Mouse (Mus musculus): ENCODE measurements around the gene Usp34.
"Not testable (repeated sequence)": the region's sequence is repeated elsewhere in the genome, so short reads cannot be mapped to it uniquely, and the experiment has no call there.

Usp34 gene

GRCm38 (mm10) chr11:23335160-23335559 is 28.5 kb downstream of the Usp34 start:
- intact Hi-C loops (cut with DNase I) = no loop called here

DNA sequence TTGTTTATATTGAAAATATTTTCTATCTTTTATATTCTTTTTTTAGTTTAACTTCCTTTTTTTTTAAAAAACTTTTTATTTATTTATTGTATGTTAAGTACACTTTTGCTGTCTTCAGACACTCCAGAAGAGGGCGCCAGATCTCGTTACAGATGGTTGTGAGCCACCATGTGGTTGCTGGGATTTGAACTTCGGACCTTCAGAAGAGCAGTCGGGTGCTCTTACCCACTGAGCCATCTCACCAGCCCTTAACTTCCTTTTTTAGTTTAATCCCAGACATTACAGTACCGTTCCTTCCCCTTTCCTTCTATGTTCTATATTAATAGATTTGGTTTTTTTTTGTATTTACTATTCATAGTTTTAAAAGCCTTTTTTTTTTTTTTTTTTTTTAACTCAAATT is 50.5 kb downstream of the Usp34 start:
- intact Hi-C loops (cut with DNase I) = not testable (repeated sequence)

- intact Hi-C loops (cut with DNase I) = loop anchor here (5.0 kb wide), 1 partner anchor 98 kb away; no protein-coding TSS in a partner anchor
Measured at GRCm38 (mm10) chr11:23359687-23360235, 53.1 kb downstream of the Usp34 start.

DNA sequence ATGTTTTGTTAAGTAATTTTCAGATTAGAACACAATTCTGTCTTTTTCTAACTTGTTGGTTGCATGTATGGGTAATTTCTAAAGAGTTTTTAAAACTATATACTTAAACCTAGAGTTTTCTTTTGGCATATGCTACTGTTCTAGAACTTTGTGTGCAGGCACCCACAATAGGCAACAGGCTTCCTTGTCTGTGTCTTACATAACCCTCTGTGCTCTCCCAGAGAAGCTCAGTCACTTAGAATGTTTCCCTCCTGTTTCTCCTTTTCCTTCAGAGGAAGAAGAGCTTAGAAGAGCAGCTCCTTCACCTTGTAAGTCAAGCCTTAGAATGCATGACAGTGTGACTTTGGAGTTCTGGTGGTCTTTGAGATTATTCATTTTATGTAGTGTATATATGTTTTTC is 55.6 kb downstream of the Usp34 start:
- intact Hi-C loops (cut with DNase I) = loop anchor here (5.0 kb wide), 1 partner anchor 95 kb away; no protein-coding TSS in a partner anchor

GRCm38 (mm10) chr11:23364348-23364747 is 57.7 kb downstream of the Usp34 start:
- intact Hi-C loops (cut with DNase I) = loop anchor here (5.0 kb wide), 1 partner anchor 93 kb away; no protein-coding TSS in a partner anchor

GRCm38 (mm10) chr11:23372032-23372431 is 65.3 kb downstream of the Usp34 start:
- intact Hi-C loops (cut with DNase I) = loop anchor here (10.0 kb wide), 1 partner anchor 53 kb away; no protein-coding TSS in a partner anchor

GRCm38 (mm10) chr11:23372490-23372889 is 65.8 kb downstream of the Usp34 start:
- intact Hi-C loops (cut with DNase I) = loop anchor here (10.0 kb wide), 1 partner anchor 52 kb away; no protein-coding TSS in a partner anchor

GRCm38 (mm10) chr11:23380055-23380454 is 73.4 kb downstream of the Usp34 start:
- intact Hi-C loops (cut with DNase I) = no loop called here

- intact Hi-C loops (cut with DNase I) = no loop called here
Measured at GRCm38 (mm10) chr11:23380595-23380994, 73.9 kb downstream of the Usp34 start.

DNA sequence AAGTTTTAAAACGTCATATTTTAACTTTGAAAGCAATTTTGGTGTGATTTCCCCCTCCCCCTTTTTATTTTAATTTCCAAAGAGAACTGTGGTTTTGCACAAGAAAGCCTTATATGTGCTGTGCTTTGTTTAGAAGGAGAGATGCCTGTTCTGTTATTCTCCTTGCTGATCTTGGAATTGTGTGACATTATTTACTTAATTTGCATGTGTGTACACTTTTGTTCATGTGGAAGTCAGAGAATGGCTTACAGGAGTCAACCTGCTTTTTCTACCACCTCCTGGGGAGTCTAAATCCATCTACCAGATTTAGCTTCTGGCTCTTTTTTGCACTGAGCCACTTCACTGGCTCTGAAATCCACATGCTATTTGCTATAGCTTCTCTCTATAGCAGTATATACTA is 76.1 kb downstream of the Usp34 start:
- intact Hi-C loops (cut with DNase I) = no loop called here

GRCm38 (mm10) chr11:23389649-23390048 is 83.0 kb downstream of the Usp34 start:
- intact Hi-C loops (cut with DNase I) = no loop called here

DNA sequence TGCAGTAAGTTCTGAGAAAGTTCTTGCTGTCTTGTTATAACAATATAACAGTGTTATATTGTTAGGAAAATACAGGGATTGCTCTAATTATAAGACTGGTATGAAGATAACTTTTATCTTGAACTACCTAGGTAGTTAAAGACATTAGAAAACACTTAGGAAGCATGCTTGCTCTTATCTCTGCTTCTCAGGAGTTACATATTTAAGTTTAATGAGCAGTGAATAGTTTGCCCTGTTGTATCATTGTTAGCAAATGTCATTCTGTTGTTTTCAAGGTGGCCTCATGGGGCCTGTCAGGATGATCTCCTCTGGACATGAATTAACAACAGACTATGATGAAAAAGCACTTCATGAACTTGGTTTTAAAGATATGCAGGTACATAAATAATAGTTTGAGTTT is 85.9 kb downstream of the Usp34 start:
- intact Hi-C loops (cut with DNase I) = no loop called here

DNA sequence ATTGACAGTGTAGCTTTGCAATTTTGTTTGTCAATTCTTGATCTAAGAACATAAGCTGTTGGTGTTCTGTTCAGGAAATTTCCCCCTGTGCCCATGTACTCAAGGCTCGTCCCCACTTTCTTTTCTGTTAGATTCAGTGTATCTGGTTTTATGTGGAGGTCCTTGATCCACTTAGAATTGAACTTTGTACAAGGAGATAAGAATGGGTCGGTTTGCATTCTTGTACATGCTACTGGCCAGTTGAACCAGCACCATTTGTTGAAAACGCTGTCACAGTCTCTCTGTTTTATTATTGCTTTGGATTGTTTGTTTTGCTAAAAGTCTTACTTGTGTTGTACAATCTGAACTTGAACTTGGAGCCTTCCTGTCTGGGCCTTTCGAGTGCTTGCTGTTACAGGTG is 89.9 kb downstream of the Usp34 start:
- intact Hi-C loops (cut with DNase I) = no loop called here

DNA sequence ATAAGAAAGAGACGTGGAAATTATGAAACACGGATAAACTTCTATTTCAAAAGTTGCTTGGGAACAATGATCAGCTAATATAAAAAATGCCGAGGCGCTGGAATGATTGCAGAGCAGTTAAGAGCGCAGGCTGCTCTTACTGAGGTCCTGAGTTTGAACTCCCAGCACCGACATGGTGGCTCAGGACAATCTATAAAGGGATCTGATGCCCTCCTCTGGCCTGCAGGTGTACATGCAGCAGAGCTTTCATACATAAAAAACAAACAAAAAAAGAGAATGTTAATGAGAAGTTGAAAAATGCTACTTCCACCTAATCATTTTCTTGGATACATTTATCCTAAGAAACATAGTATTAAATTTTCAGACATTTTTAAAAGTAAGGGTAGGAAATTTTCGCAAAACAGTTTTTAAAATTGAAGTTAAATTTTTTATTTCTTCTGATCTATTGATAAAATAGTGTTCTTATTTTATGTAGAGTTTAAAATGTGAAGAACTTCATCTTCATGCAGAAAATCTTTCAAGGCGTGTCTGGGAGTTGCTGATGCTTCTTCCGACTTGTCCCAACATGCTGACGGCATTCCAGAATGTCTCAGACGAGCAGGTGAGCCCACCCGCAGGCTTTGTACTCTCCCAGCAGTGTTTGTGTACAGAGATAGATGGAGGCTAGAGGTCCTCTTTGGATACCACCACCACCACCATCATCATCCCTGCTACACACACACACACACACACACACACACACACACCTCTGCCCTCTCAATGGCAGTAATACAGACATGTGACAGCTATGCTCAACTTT is 94.5 kb downstream of the Usp34 start:
- intact Hi-C loops (cut with DNase I) = no loop called here

GRCm38 (mm10) chr11:23428301-23428700 is 121.6 kb downstream of the Usp34 start:
- intact Hi-C loops (cut with DNase I) = loop anchor here (10.0 kb wide), 2 partner anchors 46 to 54 kb away; no protein-coding TSS in a partner anchor

DNA sequence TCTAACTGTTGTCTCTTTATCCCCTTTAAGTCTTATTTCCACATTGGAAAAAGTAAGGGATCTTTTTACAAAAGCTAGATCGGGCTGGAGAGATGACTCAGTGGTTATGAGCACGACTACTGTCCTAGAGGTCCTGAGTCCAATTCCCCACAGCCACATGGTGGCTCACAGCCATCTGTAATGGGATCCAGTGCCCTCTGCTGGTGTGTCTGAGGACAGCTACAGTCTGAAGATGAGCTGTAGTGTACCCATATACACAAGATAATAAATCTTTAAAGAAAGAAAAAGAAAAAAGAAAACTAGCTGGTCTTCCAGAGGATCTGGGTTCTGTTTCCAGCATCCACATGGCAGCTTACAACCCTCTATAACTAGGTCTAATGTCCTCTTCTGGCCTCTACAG is 123.3 kb downstream of the Usp34 start:
- intact Hi-C loops (cut with DNase I) = no loop called here

DNA sequence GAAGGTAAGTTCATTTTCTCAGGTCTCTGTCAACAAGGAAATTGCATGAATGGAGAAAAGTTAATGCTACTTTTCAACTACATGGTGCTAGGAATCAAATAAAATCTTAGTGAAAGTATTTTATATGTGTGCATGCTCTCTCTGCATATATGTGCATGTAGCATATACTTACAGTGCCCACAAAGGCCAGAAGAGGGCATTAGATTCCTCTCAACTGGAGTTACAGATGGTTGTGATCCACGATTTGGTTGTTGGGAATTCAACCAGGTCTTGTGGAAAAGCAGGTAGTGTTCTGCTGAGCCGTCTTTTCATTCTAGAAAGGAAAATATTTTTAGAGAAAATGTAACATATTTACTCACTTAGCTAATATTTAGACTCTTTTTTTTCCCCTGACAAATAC is 129.4 kb downstream of the Usp34 start:
- intact Hi-C loops (cut with DNase I) = no loop called here

DNA sequence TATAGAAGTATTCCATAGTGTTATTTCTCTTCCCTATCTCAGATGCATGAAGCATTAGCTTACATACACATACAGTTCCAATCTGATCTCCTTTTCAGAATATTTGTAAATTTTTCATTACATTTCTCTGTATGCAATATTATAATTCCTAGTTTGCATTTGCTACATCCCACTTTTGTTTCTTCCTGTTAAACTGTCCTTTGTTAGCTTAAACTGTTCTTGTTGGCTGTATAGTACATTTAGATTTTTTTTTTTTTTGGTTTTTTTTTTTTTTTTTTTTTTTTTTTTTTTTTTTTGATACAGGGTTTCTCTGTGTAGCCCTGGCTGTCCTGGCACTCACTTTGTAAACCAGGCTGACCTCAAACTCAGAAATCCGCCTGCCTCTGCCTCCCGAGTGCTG is 159.2 kb downstream of the Usp34 start:
- intact Hi-C loops (cut with DNase I) = not testable (repeated sequence)

DNA sequence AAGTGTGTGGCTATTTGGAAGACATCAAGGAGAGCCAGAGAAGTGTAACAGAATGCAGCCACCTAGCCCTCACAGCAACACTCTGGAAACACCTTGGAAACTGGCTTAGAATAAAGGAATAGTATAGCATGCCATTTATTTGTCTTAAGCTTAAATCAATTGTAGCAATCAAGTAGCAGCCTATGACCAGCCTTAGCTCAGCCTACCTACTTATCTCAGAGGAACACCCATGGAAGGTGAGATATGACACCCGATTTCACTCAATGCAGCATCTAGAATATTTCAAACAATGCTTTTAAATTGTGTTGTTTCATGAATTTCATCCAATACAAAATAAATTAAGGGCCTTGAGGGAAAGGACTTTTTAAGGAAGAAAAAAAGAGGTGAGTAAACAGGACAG is 183.3 kb downstream of the Usp34 start:
- intact Hi-C loops (cut with DNase I) = loop anchor here (10.0 kb wide), 1 partner anchor 75 kb away; no protein-coding TSS in a partner anchor

DNA sequence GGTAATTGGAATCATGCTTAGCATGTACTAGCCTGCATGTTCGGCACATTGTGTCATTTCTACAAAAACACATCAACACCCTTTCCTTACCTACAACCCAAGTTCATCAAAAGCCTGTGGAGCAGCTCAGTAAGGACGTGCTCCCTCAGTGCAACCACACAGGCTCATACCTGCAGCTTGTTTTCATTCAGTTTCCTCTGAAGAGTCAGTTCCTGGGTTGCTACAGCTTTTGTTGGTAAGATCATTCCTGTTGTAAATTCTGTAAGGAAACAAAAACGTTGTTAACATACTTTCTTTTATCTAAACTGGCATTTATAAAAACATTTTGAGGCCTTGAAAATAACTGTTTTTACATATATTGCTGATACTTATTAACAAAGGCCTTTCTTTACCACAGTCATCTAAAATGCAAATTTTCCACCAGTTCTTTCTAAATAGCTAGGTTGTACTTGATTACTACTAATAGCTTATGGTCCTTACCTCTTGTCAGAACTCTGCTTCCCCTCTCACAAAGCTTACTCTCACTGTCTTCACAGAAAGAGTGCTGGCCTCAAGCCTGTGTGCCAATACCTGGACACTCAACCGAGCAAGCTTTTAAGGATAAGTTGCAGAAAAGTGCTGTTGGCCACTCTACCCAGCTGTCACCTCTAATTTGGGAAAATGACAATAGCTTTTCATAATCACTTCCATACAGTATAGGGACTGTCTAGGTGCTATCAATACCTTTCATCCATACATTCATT is 185.5 kb downstream of the Usp34 start:
- intact Hi-C loops (cut with DNase I) = loop anchor here (10.0 kb wide), 1 partner anchor 73 kb away; no protein-coding TSS in a partner anchor

DNA sequence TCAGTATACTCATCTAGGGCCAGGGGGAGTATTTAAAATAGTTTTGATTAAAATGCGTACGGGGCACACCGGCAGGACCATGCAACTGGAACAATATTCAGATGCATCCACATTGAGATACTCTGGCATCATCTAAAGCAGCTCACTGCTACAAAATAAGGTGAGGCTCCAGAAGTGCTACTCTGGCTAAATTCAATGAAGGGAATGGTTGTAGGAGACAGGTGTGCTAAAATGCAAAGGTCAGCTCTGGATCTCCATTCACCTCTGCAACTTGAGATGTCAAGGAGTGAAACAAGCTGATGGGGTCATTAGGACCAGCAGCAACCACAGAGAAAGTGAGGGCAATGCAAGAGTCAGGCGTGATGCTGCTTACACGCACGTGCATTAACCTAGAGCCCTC is 188.5 kb downstream of the Usp34 start:
- intact Hi-C loops (cut with DNase I) = loop anchor here (10.0 kb wide), 1 partner anchor 70 kb away; no protein-coding TSS in a partner anchor

GRCm38 (mm10) chr11:23496661-23497060 is 190.0 kb downstream of the Usp34 start:
- intact Hi-C loops (cut with DNase I) = loop anchor here (10.0 kb wide), 1 partner anchor 68 kb away; no protein-coding TSS in a partner anchor

Data from adrenal gland (tissue).